Mouse (Mus musculus) midbrain, postnatal 0 days (tissue): ENCODE data around the gene Ptprg. TPM values are rescaled to one million over a fixed set of nuclear protein-coding genes. Genes with fewer than 3 reads are reported as not detected.

Experiments used
- ATAC-seq: fragments of 200-750 bp; cut with Nextera tagmentation; 2 replicates; pipeline ENCODE4 v1.8.0; 2017; ENCODE audit warnings: moderate number of reproducible peaks, mild to moderate bottlenecking, moderate TSS enrichment, moderate library complexity; ENCODE audit not compliant: low FRiP score
- DNase-seq: peaks from one replicate; pipeline ENCODE4 v3.0.0-alpha.2; 2015; ENCODE audit warnings: low spot score
- H3K27ac ChIP-seq: fragments of 300-500 bp; sonication (generic); 2 replicates; pipeline ENCODE4 v1.5.1; 2014; ENCODE audit warnings: low read depth, mild to moderate bottlenecking, low read length, mixed read lengths
- H3K27me3 ChIP-seq: fragments of 300-500 bp; sonication (generic); 2 replicates; pipeline ENCODE4 v1.6.1; 2014; ENCODE audit warnings: low read length, control low read depth, mixed read lengths; ENCODE audit not compliant: insufficient read depth
- H3K36me3 ChIP-seq: fragments of 300-500 bp; sonication (generic); 2 replicates; pipeline ENCODE4 v1.6.1; 2014; ENCODE audit warnings: low read length, control low read depth, mixed read lengths; ENCODE audit not compliant: insufficient read depth
- H3K4me1 ChIP-seq: fragments of 300-500 bp; sonication (generic); 2 replicates; pipeline ENCODE4 v1.6.1; 2014; ENCODE audit warnings: mild to moderate bottlenecking, control low read depth, antibody characterized with exemption, low read length, mixed read lengths; ENCODE audit not compliant: insufficient read depth
- H3K4me2 ChIP-seq: fragments of 300-500 bp; sonication (generic); 2 replicates; pipeline ENCODE4 v1.6.1; 2014; ENCODE audit warnings: low read depth, mild to moderate bottlenecking, low read length, mixed read lengths; ENCODE audit not compliant: poor library complexity, severe bottlenecking
- H3K4me3 ChIP-seq: fragments of 300-500 bp; sonication (generic); 2 replicates; pipeline ENCODE4 v1.5.1; 2014; ENCODE audit warnings: low read depth, mild to moderate bottlenecking, low read length, moderate library complexity
- H3K9ac ChIP-seq: fragments of 300-500 bp; sonication (generic); replicated peaks from 2 replicates; pipeline ENCODE4 v1.6.1; 2014; ENCODE audit warnings: mild to moderate bottlenecking, low read length, moderate library complexity, mixed read lengths; ENCODE audit not compliant: poor library complexity, severe bottlenecking
- H3K9me3 ChIP-seq: fragments of 300-500 bp; sonication (generic); 2 replicates; pipeline ENCODE4 v1.6.1; 2016; ENCODE audit warnings: low read length, control low read depth
- CTCF ChIP-seq: IDR thresholded peaks from 2 replicates; pipeline ENCODE4 v1.5.1; 2016; ENCODE audit warnings: antibody characterized with exemption, mild to moderate bottlenecking
- WGBS: fragments of 180-500 bp; shearing (Covaris S2); extraction: QIAGEN DNeasy Blood & Tissue Kit; methylation state at CpG from one replicate; pipeline ENCODE4 v1.1.7; 2014; 5-methylcytosine and 5-hydroxymethylcytosine counted together
- polyA plus RNA-seq: library from polyadenylated mRNA; unstranded; fragments of >200 nt; fragmentation: Nextera tagmentation; extraction: Ambion mirVana; gene quantifications from 2 replicates; pipeline ENCODE4 v1.2.1, GENCODE M21; 2015
- total RNA-seq: library from RNA; depleted of rRNA; stranded (reverse); fragments of >200 nt; gene quantifications from 2 replicates; pipeline ENCODE4 v1.2.3, GENCODE M21; 2014

The Ptprg gene
- total and polyA plus RNA-seq, 2 experiments from 2014 or later: 25.7 to 84.9 TPM

DNA sequence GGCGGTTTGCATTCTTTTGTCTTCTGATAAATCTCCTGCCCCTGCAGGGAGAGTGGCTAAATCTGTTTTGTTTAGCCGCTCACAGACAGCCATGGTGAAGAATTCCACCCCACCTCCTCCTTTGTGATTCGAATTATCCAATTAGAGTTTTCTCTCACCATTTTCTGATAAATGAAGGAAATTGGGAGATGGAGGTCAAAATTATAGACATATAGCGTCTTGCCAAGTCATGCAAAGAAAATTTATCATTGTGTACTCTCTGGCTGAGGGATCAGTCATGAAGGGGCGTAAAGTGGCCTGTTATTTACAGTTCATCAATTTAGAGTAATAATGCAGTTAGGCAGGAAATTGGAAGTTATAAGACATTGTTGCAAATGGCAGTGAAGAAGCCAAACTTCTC lies 168.8 kb downstream of the Ptprg start:
- H3K27me3 ChIP-seq: no peaks in the 10 kb centered on the region
- H3K27ac ChIP-seq: no peak overlapping the region
- 0 out of 2 replicates have a peak, but pooled peaks cover 4% of the 10 kb centered on the region for H3K4me1 ChIP-seq
- no peak overlapping the region for H3K4me3 ChIP-seq
- no peaks in the 10 kb centered on the region for H3K9me3 ChIP-seq
- H3K36me3 ChIP-seq: no peaks in the 10 kb centered on the region
- DNase-seq (no peak), ATAC-seq (no peak)
- H3K9ac ChIP-seq: no peak overlapping the region
- no peak for TF ChIP-seq CTCF
- WGBS: 41% methylated on average over 5 of the region's 5 CpGs
- H3K4me2 ChIP-seq: no peak overlapping the region

- Histone ChIP-seq H3K27me3 (no peaks in the 10 kb centered on the region), H3K36me3 (no peaks in the 10 kb centered on the region), H3K27ac (no peak overlapping the region), H3K4me1 (no peaks in the 10 kb centered on the region), H3K9me3 (no peaks in the 10 kb centered on the region), H3K4me3 (no peak overlapping the region), H3K4me2 (no peak overlapping the region), H3K9ac (no peak overlapping the region)
- TF ChIP-seq CTCF: no peak
- WGBS: 88% methylated on average over 7 of the region's 7 CpGs
- ATAC-seq (no peak), DNase-seq (no peak)
These were observed 170.5 kb downstream of the Ptprg start for GRCm38 (mm10) chr14:11723876-11724275.

DNA sequence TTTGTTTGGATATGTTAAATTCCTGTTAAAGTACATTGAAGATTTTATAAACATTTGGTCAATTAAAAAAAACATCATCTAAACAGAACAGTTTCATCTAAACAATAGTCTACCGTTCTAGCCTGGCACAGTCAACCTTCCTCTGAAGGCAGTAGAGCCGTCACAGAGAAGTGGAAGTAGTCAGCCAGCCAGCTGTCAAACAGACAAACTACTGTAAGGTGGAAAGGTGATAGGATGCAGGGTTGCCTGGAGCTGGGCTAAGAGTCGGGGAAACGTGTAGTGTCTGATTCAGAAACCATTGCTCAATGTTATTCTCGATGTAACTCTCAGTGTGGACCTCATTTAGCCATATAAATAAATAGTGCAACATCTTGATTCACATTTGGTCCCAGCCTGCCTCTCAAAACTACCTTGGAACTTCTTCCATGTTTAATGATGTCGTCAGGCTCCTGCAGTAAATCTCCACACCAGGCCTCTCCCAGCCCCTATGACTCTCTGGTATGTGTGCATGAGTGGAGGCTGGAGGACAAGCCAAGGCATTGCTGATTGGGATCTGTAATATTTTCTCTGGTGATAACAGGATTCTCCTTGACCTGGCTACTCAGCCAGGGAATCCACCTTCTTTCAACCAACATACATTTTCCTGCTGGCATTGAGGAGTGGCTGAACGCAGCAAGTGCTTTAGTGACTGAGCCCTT lies 178.0 kb downstream of the Ptprg start:
- no peak for TF ChIP-seq CTCF
- DNase-seq: no peak
- Histone ChIP-seq H3K9me3 (no peaks in the 10 kb centered on the region), H3K4me2 (no peak overlapping the region), H3K36me3 (no peaks in the 10 kb centered on the region), H3K4me3 (no peak overlapping the region), H3K9ac (no peak overlapping the region), H3K27me3 (no peaks in the 10 kb centered on the region), H3K4me1 (no peaks in the 10 kb centered on the region), H3K27ac (no peak overlapping the region)
- 78% methylated on average over 7 of the region's 7 CpGs for WGBS
- ATAC-seq: no peak

DNA sequence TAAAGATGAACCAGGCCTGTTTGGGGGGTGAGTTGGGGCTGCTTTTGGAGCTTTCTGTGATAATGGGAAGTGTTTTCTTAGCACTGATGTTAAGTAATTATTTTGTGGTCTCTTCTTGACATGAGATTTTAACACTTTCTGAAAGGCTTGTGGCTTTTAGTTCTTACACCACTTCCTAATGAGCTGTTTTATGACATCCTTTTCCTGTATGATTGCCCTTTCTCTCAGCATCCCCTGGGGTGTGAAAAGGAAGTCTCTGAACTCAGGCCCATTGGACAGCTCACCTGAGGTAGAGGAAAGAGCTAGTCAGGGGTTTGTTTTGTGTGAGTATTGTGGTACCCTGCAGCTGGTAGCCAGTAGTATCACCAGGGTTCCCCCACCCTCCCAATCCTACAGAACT lies 179.0 kb downstream of the Ptprg start:
- H3K4me1 ChIP-seq: peaks cover 2% of the 10 kb centered on the region; the same call in 1 of the 2 replicates
- H3K36me3 ChIP-seq: no peaks in the 10 kb centered on the region
- no peak for TF ChIP-seq CTCF
- H3K4me3 ChIP-seq: no peak overlapping the region
- H3K4me2 ChIP-seq: no peak overlapping the region
- no peaks in the 10 kb centered on the region for H3K9me3 ChIP-seq
- no peaks in the 10 kb centered on the region for H3K27me3 ChIP-seq
- no peak overlapping the region for H3K9ac ChIP-seq
- no peak overlapping the region for H3K27ac ChIP-seq
- ATAC-seq (no peak), DNase-seq (no peak)

DNA sequence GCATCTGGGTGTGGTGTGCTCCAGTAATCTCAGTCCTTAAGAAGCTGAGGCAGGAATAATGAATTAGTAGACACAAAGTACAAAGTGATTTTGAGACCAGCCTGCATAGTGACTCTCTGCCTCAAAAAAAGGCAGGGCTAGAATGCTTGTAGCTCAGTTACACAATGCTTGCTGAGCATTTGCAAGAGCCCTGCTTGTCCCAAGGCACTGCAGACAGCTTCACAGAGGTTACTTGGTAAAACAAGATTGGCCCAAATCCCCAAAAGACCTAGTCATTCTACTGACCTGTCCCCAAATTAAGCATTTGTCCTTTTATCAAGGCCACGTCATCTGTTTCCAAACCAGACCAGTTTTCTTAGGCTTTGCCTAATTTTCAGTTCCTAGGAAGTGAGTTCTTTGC lies 190.4 kb downstream of the Ptprg start:
- H3K4me1 ChIP-seq: no peaks in the 10 kb centered on the region
- DNase-seq: no peak
- ATAC-seq: no peak

DNA sequence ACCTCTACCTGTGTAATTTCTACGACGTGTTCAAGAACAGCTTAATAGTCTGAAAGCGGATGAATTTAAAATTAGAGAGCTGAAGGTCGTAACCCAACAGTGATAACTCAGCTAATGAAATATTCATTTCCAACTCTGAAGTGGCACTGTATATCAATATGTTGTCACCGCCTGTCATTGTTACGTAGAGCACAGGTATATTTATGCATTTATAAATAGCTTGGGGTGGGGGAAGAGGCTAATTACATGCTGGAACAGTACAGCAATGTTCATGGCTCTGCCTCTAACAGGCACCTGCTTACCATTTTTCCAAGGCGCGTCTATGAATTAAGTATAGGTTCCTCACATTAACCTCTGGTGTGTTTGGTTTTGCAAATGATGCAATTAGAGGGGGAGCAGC lies 199.3 kb downstream of the Ptprg start:
- DNase-seq (no peak), ATAC-seq (no peak)
- no peak for TF ChIP-seq CTCF
- H3K4me1 ChIP-seq: no peaks in the 10 kb centered on the region
- no peak overlapping the region for H3K27ac ChIP-seq
- H3K4me3 ChIP-seq: no peak overlapping the region
- H3K36me3 ChIP-seq: no peaks in the 10 kb centered on the region
- H3K9me3 ChIP-seq: no peaks in the 10 kb centered on the region
- no peaks in the 10 kb centered on the region for H3K27me3 ChIP-seq
- H3K4me2 ChIP-seq: no peak overlapping the region
- H3K9ac ChIP-seq: no peak overlapping the region
- 65% methylated on average over 8 of the region's 8 CpGs for WGBS

More for the DNA sequence above, 190.4 kb downstream of the Ptprg start:
- H3K9me3 ChIP-seq: no peaks in the 10 kb centered on the region
- H3K9ac ChIP-seq: no peak overlapping the region
- H3K4me2 ChIP-seq: no peak overlapping the region
- no peak overlapping the region for H3K4me3 ChIP-seq
- TF ChIP-seq CTCF: no peak
- no peak overlapping the region for H3K27ac ChIP-seq
- 83% methylated on average over 1 of the region's 1 CpGs for WGBS
- no peaks in the 10 kb centered on the region for H3K27me3 ChIP-seq
- H3K36me3 ChIP-seq: no peaks in the 10 kb centered on the region
